Mouse (Mus musculus): Measurements from ENCODE around the gene Irgq.
"Not testable (repeated sequence)": the region's sequence is repeated elsewhere in the genome, so short reads cannot be mapped to it uniquely, and the experiment has no call there.

DNA sequence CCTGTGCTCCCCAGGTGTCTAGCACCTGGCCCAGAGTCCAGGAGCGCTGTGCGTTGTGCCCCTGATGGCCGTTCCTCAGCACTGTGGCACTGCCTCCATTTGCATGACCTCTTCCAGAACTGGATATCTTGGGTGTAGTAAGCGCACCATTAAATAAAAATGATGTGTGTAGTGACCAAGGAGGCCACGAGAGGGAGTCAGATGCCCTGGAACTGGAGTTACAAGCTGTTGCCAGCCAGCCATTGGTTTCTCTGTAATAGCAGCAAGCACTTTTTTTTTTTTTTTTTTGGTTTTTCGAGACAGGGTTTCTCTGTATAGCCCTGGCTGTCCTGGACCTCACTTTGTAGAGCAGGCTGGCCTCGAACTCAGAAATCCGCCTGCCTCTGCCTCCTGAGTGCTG, 14.2 kb upstream of the Irgq start:
- TF ChIP-seq CTCF (IDR thresholded peaks at IDR 0.05) = peak; percentile 32
- TF ChIP-seq POLR2A, EP300 (IDR thresholded peaks at IDR 0.05; ENCODE audit: insufficient read depth, low read depth, low read length): not testable (repeated sequence)

All from heart, adult 2 months (tissue).